Mouse (Mus musculus) ovary, postnatal 14 days (tissue): Measurements from ENCODE around the gene Ptbp1.

Experiments
- DNase-seq: peaks from one replicate; pipeline ENCODE4 v3.0.0; 2022; ENCODE audit warnings: low spot score

The Ptbp1 gene

DNA sequence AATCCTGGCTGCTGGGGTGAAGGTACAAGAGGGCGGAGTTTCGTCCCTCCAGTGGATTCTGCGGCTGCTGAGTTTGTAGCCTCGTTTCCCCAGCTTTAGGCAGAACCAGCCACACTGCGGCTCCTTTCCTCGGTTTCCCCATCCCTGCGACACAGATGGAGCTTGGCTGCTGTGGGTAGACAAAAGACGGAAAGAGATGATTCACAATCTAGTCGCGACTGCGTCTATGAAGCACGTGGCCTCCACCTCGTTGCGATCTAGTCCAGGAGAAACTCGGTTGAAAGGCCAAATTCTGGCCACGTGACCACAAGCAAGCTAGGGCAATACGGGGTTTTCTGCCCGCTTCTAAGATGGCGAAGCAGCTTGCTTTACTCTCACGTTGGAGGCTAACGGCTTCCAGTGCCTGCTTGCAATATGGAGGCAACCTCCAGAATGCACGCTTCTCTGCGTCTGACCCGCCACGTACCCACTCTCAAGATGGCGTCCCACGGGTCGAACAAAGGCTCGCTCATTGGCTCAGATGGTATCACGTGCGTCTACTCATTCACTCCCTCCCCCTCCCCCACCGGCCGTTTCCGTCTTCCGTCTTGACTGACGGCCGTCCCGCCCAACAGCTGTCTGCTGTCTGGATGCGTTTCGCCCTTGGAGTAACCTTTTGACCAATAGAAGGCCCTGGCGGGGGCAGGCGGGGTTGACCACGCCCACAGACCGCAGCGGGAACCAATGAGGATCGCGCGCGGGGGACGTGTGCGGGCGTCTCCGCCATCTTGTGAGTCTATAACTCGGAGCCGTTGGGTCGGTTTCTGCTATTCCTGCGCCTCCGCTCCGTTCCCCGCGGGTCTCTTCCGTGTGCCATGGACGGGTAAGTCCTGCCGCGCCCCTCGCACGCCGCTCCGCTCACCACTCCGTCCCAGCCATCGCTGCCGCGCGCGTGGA, at the start of gene Ptbp1:
Gene Ptbp1 (plus strand): TSS at position 568 of the 936 bp plus-strand sequence.
- DNase-seq: peak; percentile 97

DNA sequence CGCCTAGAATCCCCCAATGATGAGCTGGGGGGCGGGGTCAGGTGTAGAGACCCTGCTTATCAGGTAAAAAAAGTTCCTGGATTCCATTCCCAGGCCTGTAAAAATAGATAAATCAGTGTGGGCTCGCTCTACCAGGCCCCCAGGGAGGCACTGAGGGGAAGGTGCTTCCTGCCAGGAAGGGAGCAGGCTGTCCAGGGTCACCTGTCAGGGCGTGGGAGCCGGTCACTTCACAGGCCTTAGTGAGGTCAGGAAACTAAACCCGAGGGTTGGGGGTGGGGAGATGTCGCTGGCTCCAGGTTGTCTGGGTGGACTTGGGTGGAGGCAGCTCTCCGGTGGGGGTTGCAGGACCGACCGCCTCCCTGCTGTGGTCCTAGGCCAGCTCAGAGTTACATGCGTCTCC, 48.6 kb upstream of the Ptbp1 start:
- no peak for DNase-seq

DNA sequence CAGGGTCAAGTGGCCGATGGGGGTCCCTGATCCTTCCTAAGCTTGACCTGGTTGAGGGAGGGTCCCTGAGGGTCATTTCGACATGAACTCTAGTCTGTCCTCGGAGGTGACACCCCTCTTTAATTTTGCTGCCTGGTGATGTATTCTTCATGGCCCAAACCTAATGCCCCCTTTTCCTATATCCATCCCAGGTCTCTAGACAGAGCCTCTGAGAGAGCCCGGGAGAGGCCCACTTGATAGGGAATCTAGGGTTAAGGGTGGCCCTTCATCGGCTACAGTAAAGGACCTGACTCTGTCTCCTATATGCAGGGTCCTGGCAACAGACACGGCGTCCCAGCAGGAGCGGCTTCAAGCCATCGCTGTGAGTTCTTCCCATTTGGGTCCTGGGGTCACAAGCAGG, 47.9 kb upstream of the Ptbp1 start:
- DNase-seq: no peak

DNA sequence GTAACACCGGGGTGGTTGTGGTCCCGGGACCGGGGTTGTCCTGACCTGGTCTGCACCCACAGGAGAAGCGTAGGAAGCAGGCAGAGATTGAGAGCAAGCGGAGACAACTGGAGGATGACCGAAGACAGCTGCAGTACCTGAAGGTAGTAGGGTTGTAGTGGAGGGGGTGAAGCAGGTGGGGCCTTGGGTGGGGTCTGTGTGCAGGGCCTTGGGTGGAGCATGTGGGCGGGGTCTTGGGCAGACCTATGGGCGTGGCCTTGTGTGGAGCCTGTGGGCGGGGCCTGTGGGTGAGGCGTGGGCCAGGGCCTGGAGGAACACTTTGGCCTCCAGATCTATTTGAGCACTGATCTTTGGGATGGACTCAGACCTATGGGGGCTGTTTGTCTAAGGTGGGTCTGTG, 47.3 kb upstream of the Ptbp1 start:
- DNase-seq: no peak

DNA sequence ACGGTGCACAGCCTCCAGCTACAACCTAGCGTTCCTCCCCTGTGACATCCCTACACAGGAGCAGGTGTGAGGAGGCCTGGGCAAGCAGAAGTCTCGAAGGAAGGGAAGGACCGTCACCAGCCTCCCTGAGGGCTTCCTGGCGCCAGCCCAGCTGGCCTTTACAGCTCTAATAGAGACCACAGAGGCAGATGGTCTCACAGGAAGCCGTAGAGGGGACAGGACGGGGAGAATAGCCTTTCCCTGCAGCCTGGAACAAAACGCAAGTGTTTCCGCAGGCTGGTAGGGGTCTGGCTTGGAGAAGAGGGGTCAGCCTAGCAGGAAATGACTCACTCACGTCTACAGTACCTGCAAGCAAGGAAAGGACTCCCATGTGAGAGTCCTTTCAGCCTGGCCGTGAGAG, 46.4 kb upstream of the Ptbp1 start:
- DNase-seq: no peak

DNA sequence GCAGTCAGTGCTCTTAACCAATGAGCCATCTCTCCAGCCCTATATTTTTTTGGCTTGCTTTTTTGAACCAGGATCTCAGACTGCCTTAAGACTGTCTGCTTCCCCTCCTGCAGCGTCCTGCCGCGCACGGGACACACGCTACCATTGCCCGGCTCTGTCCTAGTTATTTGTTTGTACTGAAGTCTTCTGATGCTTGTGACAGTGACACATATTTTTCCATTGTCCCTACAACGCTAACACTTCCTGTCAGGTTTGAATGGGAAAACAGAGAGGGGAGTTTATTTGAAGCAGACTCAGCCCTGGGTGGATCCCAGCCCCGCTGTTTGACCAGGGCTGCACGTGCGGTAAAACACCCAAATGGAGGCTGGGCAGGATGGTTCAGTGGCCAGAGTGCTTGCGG, 45.5 kb upstream of the Ptbp1 start:
- no peak for DNase-seq

DNA sequence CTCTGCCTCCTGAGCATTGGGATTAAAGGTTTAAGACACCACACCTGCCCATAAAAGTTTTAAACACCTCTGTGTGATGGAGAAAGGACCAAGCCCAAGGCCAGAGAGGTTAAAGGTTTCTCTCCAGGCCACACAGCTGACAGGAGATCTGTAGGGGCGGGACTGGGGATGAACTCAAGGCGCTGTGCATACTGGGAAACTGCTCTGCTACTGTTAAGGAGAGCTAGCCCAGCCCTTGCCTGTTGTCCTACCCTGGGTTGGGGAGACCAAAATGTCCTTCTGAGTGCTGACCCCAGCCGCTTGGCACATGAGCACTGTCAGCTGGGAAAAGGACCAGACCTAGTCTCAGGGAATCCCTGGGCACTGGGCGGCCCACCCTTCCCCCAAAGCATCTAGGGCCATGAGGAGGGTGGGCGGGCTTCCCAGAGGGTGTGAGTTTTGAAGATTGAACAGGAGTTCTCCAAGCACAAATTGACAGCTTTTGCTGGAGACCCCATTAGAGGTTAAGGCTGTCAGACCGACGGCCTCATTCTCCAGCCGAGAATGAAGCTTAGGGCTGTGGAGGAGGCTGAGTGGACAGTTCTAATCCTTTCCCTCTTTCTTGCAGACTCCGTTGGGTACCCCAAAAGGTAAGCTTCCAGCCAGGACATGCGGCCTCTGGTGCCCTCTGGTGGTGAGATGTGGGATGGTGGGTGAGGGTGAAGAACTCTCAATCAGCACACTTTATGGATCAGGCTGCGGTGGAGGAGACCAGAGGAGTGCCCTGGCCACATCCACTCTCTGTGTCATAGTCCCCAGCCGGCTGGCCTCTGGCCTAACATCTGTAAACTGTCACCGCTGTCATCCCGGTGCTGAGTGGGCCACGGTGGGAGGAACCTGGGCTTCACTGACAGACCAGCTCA, 42.2 kb upstream of the Ptbp1 start:
- DNase-seq: peak; percentile 92

DNA sequence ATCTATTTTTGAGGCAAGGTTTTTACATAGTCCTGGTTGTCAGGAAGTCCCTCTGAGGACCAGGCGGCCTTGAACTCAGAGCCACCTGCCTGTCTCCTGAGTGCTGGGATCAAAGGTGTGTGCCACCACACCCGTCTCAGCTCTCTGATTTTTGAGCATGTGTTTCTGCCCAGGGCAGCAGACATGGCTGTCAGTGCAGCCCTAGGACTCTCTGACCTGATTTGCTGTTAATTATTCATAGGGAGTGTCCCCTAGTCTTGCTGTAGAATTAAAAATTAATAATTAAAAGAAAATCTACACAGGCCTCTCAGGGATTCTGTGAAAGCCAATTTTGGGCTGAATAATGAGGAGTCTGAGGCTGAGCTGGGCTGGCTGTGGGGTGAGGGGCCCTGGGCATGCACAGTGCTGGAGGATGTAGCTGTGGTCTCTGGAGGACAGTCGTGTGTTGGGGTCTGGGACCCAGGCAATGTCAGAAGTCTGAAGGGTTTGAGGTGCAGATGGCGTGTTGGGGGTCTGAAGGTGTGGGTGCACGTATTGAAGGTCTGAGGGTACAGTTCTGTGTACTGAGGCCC, 39.9 kb upstream of the Ptbp1 start:
- DNase-seq: no peak

DNA sequence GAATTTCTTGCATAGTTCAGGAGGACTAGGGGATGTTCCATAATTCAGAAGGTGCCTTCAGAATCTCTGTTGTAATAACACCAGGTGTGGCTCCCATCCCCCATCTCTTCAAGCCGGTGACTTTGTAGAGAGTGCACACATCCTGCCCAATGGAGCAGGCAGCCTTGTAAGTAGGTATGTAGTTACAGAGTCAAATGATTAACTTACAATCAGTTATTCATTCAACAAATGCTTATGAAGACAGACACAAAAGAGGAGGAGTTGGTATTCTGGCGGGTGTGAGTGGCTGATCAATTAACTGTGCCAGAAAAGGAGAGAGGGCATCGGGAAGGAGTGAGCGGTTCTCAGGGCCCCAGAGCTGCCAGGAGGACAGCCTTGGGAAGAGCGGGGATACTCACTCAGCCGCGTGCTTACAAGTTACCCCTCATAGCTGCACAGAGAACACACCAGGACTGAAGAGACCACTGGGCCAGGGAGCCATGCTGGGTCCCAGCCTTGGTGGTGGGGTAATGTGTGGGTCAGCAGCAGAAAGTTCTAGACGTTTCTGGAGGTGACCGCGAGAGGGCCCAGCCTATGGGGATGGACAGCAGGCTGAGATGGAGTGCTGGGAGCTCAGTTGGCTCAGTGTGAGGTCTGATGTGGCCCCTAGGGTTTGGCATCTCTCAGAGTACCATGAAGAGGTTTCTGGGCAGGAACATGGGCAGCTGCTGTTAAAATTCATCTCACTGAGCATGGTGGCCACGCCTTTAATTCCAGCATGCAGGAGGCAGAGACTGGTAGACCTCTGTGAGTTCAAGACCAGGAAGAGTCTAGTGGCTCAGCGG, 38.3 kb upstream of the Ptbp1 start:
- DNase-seq: no peak

DNA sequence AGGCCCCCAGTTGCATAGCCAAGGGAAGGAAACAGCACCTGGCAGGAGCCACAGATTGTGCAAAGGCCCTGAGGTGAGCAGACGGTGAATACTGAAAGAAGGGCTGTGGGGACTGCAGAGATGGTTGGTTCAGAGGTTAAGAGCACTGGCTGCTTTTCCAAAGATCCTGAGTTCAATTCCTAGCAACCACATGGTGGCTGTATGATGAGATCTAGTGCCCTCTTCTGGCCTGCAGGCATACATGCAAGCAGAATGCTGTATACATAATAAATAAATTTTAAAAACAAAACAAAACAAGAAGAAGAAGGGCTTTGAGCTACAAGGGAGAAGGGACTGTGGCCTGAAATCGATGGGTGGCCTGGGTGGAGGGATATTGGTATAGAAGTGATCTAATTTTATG, 37.1 kb upstream of the Ptbp1 start:
- DNase-seq: no peak

DNA sequence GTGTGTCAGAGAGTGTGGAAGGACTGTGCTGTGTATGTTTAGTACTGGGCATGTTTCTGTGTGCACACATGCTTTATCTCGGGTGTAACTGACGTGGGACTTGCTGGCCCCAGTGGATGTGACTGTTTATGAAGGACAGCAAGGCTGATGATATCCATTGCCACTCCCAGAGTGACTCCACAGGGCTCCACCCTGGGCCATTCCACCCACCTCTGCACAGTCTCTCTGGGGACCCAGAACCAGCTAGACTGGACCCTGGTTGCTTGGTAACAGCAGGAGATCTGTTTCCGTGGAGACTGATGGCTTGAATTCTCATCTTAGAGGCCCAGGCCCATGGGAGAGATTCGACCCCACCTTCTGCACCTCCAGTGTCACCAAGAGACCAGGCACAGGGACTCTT, 36.0 kb upstream of the Ptbp1 start:
- DNase-seq: no peak

DNA sequence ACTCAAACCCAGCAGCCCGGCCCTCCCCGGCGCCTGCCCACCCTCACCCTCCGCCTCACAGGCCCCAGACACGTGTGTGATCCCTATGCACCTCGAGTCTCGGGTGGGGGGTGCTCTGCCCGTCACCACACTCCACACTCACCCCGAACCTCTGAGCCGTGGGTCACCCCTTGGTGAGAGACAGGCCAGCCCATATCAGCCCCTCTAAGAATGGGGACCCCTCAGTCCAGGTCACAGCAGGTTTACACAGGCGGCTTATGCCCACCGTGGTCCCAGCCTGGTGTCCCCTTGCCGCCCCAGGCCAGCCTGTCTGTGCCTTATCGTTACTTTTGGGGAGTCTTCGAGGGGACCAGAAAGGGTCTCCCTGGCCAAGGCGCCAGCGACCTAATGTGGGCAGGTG, 34.6 kb upstream of the Ptbp1 start:
- no peak for DNase-seq

DNA sequence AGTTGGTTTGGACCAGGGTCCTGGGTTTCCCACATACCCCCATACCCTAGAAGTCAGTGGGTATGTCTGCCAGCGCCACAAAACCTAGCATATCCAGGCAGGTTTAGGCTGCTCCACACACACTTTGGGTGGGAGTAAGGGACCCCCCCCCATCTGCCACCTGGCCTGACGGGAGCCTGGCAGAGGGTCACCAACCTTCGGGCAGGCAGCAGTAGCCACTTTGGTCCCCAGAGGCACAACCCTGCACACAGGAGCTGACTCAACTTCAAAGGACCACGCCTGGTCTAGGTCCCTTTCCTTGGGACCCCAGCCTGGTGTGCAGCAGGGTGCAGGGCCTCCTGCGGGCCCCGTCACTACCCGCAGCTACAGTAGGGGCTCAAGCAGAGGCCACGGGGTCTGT, 34.0 kb upstream of the Ptbp1 start:
- DNase-seq: no peak

DNA sequence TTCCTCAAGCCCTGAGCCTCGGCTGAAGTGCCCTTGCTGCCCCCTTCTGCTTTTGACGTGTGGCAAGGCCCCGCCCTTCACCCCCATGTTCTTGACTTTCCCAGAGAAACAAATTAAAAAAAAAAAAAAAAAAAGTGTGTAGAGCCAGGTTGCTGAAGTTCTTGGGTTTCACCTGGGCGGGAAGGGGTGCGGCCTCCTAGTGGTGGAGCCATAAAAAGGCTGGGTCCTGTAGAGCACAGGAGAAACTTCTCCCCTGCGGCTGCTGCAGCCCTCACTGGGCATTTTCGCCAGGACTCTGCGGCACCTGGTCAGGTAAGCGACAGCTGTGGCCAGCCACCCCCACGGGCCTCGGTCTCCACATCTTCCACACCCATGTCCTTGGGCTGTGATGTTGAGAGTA, 33.4 kb upstream of the Ptbp1 start, which contains the start of gene Misp:
Gene Misp (plus strand): TSS at position 208 of the 400 bp plus-strand sequence.
- no peak for DNase-seq

DNA sequence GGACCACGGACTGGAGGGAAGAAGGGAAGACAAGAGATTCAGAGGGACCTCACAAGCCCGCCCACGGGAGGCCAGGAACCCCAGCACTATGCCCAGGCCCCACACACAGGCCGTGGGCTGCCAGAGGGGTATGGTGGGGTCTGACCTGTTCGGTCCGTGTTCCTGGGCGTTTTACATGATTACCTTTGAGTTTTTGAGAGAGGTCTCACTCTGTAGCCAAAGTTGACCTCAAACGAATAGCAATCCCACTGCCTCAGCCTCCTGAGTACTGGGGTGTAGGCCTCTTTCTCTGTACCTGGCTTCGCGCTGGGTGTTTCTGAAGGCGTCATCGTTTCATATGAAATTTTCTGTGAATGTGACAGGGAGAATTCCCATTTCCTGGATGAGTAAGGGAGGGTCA, 32.5 kb upstream of the Ptbp1 start:
- DNase-seq: no peak

DNA sequence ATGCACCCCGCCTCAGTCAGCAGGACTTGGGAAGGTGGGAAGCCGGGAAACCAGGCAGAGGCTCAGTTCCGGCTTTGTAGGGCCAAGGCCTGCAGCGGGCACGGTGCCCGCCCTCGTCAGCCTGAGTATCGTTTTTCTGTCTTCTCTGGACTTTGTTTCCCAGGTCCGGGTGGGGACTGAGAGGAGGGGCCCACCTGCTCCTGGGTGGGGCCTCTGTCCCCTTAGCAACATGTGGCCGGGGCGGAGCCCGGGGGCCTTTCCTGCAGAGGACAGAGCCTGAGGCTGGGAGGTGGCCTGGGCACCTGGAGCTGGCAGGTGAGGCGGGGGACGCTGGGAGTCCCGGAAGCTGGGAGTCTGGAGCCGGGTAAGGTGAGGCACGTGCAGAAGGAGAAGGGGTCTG, 31.9 kb upstream of the Ptbp1 start:
- no peak for DNase-seq

DNA sequence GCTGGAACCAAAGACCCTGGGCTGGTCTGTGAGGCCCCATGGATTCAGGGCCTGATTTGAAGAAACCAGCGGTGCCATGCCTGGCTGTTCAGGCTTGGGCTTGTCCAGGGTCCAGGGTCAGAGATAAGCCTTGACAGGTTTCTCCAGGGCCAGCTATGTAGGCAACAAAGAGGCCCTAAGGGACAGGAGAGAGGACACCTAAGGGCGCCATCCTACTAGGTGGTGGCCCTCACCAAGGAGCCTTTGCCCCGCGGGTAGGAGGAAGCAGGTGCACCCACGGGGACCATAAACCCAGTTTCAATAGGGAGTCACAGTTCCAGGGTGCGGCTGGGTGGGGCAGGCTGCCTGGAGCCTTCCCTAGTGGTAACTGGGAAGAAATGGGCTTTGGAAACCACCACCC, 31.2 kb upstream of the Ptbp1 start:
- DNase-seq: no peak

DNA sequence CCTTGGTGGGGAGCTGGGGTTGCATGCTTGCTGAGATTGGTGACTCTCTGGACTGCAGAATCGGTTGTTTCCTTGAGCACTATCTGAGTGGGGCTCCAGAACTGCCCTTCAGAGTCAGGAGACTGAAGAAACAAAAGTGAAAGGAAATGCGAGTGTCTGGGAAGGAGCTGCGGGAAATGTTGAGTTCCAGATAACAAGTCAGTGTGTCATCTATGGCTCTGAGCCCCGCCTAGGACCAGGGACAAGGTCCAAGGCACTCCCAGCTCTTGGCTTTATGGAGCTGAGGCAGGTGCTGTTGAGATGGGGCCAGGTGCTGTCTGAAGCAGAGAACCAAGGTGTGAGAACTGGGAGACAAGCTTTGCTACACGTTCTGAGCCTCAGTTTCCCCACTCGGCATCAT, 29.8 kb upstream of the Ptbp1 start:
- no peak for DNase-seq

DNA sequence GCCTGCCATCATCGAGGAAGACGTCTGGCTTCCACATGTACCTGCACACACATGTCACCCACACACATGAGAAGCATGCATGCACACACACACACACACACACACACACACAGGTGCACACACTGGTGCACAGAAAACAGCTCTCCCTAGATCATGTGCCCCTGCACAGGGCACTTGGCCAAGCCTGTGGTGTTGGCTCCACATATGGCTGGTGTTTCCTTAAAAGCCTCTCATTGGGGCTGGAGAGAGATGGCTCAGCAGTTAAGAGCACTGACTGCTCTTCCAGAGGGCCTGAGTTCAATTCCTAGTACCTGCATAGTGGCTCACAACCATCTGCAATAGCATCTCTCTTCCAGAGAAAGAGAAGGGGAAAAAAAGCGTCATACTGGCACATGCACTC, 22.6 kb upstream of the Ptbp1 start:
- DNase-seq: no peak

DNA sequence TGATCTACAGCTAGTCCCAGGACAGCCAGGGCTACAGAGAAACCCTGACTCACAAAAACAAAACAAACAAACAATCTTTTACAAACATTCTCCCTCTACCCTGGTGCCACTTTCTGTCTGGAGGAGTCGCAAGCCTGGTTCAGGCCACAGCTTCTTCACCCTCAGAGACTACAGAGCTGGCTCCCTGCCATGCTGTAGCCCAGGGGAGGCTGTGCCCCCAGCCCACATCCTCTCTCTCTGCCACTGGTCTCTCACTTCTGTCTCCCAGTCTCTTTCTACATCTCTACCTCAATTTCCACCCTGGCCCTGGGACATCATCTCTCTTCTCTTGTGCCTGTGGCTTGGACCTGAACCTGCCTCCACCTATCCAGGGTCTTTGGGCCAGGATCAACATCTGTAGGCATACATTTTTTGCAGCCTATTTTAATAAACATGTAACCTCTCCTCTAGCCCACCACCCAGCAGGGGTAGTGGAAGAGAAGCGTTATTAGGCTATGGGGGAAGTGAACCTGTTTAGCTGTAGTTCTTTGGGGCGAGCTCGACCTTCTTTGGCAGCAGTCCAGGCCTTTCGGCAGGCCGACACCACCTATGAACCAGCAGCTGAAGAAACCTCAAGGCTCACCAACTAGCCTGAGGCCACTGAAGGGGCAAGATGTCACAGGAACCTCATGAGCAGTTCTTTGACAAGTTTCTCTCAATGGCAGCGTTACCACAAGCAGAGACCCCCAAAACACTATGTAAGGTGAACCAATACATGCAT, 22.0 kb upstream of the Ptbp1 start:
- no peak for DNase-seq

DNA sequence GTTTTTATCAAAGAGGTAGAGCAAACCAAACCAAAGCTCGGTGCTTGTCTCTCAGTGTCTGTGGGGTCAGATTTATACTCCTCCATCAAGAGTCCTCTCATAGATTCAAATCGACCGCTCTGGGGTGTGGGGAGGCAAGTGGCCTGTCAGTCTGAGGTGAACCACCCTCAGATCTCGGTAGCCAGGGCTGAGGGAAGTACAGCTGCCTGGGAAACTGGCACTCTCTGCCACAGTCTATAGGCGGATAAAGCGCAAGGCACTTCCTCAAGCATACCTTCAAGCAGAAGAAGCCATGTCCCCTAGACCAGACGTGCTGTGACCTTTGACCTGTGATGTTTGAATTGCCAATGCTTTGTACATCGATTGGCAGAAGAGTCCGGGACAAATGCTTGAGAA, 21.4 kb upstream of the Ptbp1 start:
- no peak for DNase-seq
